Mouse (Mus musculus): ENCODE data around the gene Gm8764.
"Not testable (repeated sequence)": the region's sequence is repeated elsewhere in the genome, so short reads cannot be mapped to it uniquely, and the experiment has no call there.

Gene Gm8764

GRCm38 (mm10) chr10:104159706-104160105 is at the start of gene Gm8764:
TSS of gene Gm8764 (plus strand) at chr10:104160006.
- not testable (repeated sequence) for DNase-seq (ENCODE audit: low spot score in 2 of 2)

- no peak for DNase-seq (ENCODE audit: low spot score in 2 of 2)
Observed at GRCm38 (mm10) chr10:104110044-104110443, 49.8 kb upstream of the Gm8764 start.

GRCm38 (mm10) chr10:104118312-104118711 is 41.5 kb upstream of the Gm8764 start:
- no peak for DNase-seq (ENCODE audit: low spot score in 2 of 2)

GRCm38 (mm10) chr10:104142687-104143086 is 17.1 kb upstream of the Gm8764 start, which contains the start of gene Gm21293:
TSS of gene Gm21293 (plus strand) at chr10:104142987.
- not testable (repeated sequence) for DNase-seq (ENCODE audit: low spot score in 2 of 2)

GRCm38 (mm10) chr10:104151197-104151596 is 8.6 kb upstream of the Gm8764 start, which contains the start of gene Gm6763:
TSS of gene Gm6763 (plus strand) at chr10:104151497.
- DNase-seq (ENCODE audit: low spot score in 2 of 2): not testable (repeated sequence)

- DNase-seq (ENCODE audit: low spot score in 2 of 2): not testable (repeated sequence)
Observed at GRCm38 (mm10) chr10:104168215-104168614, 8.4 kb downstream of the Gm8764 start, which contains the start of gene Gm21304. TSS of gene Gm21304 (plus strand) at chr10:104168515.

- DNase-seq (ENCODE audit: low spot score in 2 of 2): not testable (repeated sequence)
Observed at GRCm38 (mm10) chr10:104176724-104177123, 16.9 kb downstream of the Gm8764 start, which contains the start of gene Gm21312. TSS of gene Gm21312 (plus strand) at chr10:104177024.

GRCm38 (mm10) chr10:104185233-104185632 is 25.4 kb downstream of the Gm8764 start, which contains the start of gene Gm20765:
TSS of gene Gm20765 (plus strand) at chr10:104185533.
- DNase-seq (ENCODE audit: low spot score in 2 of 2): not testable (repeated sequence)

- DNase-seq (ENCODE audit: low spot score in 2 of 2): not testable (repeated sequence)
Observed at GRCm38 (mm10) chr10:104193742-104194141, 33.9 kb downstream of the Gm8764 start, which contains the start of gene Gm4340. TSS of gene Gm4340 (plus strand) at chr10:104194042.

- no peak for DNase-seq (ENCODE audit: low spot score in 2 of 2)
Observed at GRCm38 (mm10) chr10:104209655-104210054, 49.8 kb downstream of the Gm8764 start.

- DNase-seq (ENCODE audit: low spot score in 2 of 2): no peak
Observed at GRCm38 (mm10) chr10:104210268-104210990, 50.6 kb downstream of the Gm8764 start.
